In genomic region chr9:49488912-49489895, GRCm38 (mm10) we compare ENCODE assay signal across 8 mouse cellular contexts. TPM values are rescaled to one million over a fixed set of nuclear protein-coding genes. Genes with fewer than 3 reads are reported as not detected.
DNase-seq lines count a peak whose midpoint lies in the region; ATAC-seq and TF ChIP-seq lines count a peak whose summit lies in the region.

No protein-coding gene starts in this region.

- H3K36me3 ChIP-seq in hindbrain, embryonic 16.5 days (ENCODE audit: control insufficient read depth, insufficient read depth, low read length) = no peaks in the 10 kb centered on the region

- no peaks in the 10 kb centered on the region for H3K9me3 ChIP-seq in hindbrain, embryonic 16.5 days (ENCODE audit: control insufficient read depth, low read length)

- intact Hi-C loops in gastrocnemius, adult 2 months (cut with DNase I) = loop anchor here (1.0 kb wide), 1 partner anchor 242 kb away; no protein-coding TSS in a partner anchor

- 35% methylated on average over 16 of the region's 16 CpGs for WGBS in hindbrain, embryonic 16.5 days

- peak; percentile 65 for ATAC-seq in hindbrain, embryonic 16.5 days
- ATAC-seq in megakaryocyte, adult 5-6 weeks (ENCODE audit: poor library complexity, severe bottlenecking) = peak; percentile 68

- no peak for TF ChIP-seq CTCF in gastrocnemius, adult 2 months (IDR thresholded peaks at IDR 0.05)

- peaks cover 4% of the 10 kb centered on the region; the same call in 1 of the 2 replicates for H3K27me3 ChIP-seq in hindbrain, embryonic 16.5 days (replicated peaks; ENCODE audit: control insufficient read depth, insufficient read depth, low read length)

- peak overlapping the region; percentile 41 for H3K4me2 ChIP-seq in hindbrain, embryonic 16.5 days (ENCODE audit: low read length)

- H3K4me1 ChIP-seq in hindbrain, embryonic 16.5 days (ENCODE audit: control insufficient read depth, insufficient read depth, low read depth, low read length) = peaks cover 13% of the 10 kb centered on the region

- H3K27ac ChIP-seq in gastrocnemius, adult 2 months = no peak overlapping the region
- H3K27ac ChIP-seq in hindbrain, embryonic 16.5 days (ENCODE audit: low read depth, low read length) = no peak overlapping the region

- H3K9ac ChIP-seq in hindbrain, embryonic 16.5 days (ENCODE audit: low read depth, low read length) = peak overlapping the region; percentile 39; the same call in 1 of the 2 replicates

- DNase-seq in T-cell, adult 2 months (ENCODE audit: low spot score) = peak; percentile 47
- peak; percentile 87 to 91 for DNase-seq in cerebellum, postnatal 4 days (ENCODE audit: low spot score in 2 of 2)
- peak; percentile 87 for DNase-seq in gastrocnemius, adult 2 months
- DNase-seq in left cerebral cortex, adult 11 months (ENCODE audit: low spot score) = peak; percentile 62
- peak; percentile 68 for DNase-seq in retina, postnatal 7 days (ENCODE audit: low read depth, low spot score)
- peak; percentile 85 for DNase-seq in urinary bladder, adult 2 months (ENCODE audit: low spot score)

- peak overlapping the region; percentile 26; the same call in 1 of the 2 replicates for H3K4me3 ChIP-seq in gastrocnemius, adult 2 months
- no peak overlapping the region for H3K4me3 ChIP-seq in hindbrain, embryonic 16.5 days (ENCODE audit: low read length)

RNA-seq across cellular contexts. Expression of gene Ttc12, which starts 3.2 kb away (rescaled TPM):
- total RNA-seq in gastrocnemius, adult 2 months (2021) = under 1 TPM; 0.89 to 0.97 TPM
- polyA plus RNA-seq in hindbrain, embryonic 16.5 days (2015; fragmentation: Nextera tagmentation; extraction: Ambion mirVana) = 2.1 and 2.6 TPM in 2 replicates
- total RNA-seq in megakaryocyte, adult 5-6 weeks (2015) = 1.4 and 1.7 TPM in 2 replicates
- total RNA-seq in megakaryocyte, adult 5-6 weeks (2017) = 1.7 and 1.9 TPM in 2 replicates
- 9.9 and 10.9 TPM in 2 replicates for polyA plus RNA-seq in urinary bladder, adult 2 months (2012; rRNA removed)
